Mouse (Mus musculus) right cerebral cortex, postnatal 14 days (tissue): ENCODE measurements around the gene Slu7.

Source experiments
- DNase-seq: peaks from one replicate; pipeline ENCODE4 v3.0.0; 2022

The Slu7 gene

GRCm38 (mm10) chr11:43433254-43434023, at the start of gene Slu7:
Gene Slu7, plus strand, starts transcription at chr11:43433744.
- peak; percentile 73 for DNase-seq

DNA sequence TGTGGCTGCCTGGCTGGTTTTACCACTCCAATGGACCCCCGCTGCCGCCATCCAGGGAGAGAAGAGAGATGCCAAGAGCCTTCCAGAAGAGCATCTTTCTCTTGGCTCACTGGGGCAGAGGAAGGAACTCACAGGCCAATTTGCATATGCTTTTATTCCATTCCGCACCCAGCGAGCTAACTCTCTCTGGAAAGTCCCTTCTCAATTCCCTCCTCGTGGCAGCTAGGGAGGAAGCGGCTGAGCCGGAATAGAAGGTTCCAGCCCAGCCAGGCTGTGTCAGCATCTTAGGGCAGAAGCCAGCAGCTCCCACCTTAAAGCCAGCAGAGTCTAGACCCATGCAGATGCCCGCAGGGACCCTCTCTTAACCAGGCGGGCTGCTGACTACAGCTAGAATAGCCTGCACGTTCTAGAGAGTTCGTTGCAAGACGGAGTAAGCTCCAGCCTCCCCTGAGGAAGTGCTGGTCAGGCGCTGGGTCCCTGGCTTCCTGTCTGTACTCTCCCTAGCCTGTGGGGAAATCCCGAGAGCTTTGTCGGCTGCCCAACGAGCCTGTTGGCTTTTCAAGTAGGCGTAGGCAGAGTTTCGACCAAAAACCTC, 48.4 kb upstream of the Slu7 start:
- peak; percentile 36 for DNase-seq

- DNase-seq: no peak
These were observed 47.8 kb upstream of the Slu7 start for GRCm38 (mm10) chr11:43385716-43386115.

- DNase-seq: no peak
These were observed 46.3 kb upstream of the Slu7 start for GRCm38 (mm10) chr11:43387004-43387880.

DNA sequence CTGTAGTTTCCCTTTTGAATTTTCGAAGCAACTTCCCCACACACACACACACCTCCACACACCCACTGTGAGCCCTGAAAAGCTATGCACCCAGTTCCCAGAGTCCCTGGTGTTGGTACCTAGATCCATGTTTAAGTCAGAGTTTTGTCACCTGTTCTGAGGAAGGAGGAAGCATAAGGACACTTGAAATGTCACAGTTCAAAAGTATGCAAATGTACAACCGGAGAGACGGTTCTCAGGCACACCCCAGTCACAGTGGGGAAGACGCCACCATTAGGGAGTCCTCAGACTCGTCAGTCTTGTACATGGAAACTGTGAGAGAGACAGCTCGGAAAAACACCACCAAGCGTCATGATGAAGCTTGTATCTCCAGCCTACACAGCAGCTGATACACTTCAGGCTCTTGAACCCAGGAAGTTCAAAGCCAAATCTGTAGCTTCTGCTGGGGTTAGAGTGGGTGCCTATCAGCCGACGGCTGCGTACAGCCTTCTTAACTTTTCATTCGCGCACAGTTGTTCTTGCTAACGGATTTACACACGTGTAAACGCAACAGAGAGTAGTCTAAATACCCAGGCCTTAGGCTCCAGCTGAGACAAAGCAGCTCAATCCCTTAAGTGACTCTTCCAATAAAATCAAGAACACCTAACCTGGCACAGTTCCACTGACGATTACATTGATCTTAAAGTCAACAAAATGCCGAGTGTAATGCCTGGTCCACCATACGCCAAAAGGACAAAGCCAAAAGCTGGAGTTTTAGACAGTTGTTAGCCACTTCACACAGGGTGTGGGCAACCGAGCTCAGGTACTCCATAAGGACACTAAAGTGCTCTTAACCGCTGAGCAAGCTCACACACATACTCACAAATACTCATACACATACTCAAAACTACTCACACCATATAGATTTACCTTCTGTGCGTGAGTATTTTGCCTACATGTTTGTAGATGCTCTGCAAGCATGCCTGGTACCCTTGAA, 45.1 kb upstream of the Slu7 start:
- DNase-seq: no peak

DNA sequence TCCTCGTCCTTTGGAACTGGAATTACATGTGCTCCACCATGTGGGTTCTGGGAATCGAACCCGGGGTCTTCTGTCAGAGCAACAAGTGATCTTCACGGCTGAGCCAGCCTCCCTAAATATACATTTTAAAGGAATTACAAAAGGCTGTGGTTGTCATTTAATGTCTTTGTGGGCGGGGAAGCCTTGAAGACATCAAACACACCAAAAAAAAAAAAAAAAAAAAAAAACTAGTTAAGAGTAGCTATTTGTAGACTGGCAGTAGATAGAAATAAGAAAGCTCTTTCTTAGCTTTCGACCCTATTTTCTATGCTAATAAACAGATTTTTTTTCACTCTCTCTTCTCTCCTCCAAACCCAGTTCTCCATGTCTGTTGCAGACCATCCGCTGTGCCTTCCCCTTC, 44.4 kb upstream of the Slu7 start:
- no peak for DNase-seq

- DNase-seq: no peak
These were observed 40.8 kb upstream of the Slu7 start for GRCm38 (mm10) chr11:43392757-43393156.

- DNase-seq: no peak
These were observed 40.2 kb upstream of the Slu7 start for GRCm38 (mm10) chr11:43393325-43393724.

- no peak for DNase-seq
These were observed 38.2 kb upstream of the Slu7 start for GRCm38 (mm10) chr11:43395073-43395948.

- DNase-seq: no peak
These were observed 37.3 kb upstream of the Slu7 start for GRCm38 (mm10) chr11:43396246-43396645.

DNA sequence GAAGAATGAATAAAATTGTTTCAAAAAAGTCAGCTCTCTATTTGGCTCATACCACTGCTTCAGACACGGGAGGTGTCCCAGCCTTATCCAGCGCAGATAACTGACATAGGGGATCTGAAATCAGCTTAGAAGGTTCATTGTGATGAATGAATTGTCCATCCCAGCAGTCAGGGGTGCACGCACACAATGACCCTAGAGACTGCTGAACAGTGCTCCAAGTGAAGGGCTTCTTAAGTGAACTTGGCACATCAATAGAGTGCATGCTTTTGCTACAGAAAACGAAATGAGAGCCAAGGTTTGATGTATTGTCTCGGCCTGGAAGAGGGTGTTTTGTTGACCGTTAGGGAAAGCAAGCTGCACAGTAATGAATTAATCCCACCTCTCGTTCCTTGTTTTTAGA, 36.9 kb upstream of the Slu7 start:
- DNase-seq: no peak

GRCm38 (mm10) chr11:43399297-43399696, 34.2 kb upstream of the Slu7 start:
- DNase-seq: no peak

DNA sequence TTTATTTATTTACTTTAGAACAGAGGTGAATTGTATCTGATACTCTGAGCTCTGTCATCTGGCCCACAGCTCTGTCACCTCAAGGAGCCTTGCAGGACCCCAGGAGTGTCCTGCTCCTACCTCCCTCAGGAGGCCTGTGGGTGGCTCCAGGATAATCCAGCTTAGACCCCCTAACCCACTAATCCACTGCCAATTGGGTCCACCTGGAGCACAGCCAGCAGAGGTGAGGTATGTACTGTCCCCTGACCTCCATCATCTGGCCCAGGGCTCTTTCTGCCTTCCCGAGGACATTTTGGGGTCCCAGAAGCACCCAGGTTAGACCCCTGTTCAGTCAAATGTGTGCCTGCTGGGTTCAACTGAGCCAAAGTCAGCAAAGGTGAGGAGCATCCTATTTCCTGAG, 33.4 kb upstream of the Slu7 start:
- no peak for DNase-seq

- DNase-seq: no peak
These were observed 29.3 kb upstream of the Slu7 start for GRCm38 (mm10) chr11:43404150-43404807.

DNA sequence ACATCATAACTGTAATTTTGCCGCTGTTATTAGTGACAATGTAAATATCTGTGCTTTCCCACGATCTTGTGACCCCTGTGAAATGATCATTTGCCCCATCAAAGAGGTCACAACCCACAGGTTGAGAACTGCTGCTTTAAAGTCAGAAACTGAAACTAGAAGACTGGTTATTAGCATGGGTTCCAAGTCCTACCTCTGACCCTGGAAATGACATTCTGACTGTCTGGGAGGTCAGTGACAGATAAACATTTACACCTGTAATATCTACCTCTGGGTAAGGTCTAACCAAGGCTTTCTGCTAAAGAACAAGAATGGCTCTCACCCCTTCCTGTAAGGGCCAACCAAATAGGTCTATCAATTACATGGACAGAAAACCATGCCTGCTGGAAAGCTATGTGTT, 24.7 kb upstream of the Slu7 start:
- no peak for DNase-seq

GRCm38 (mm10) chr11:43410291-43410690, 23.3 kb upstream of the Slu7 start:
- DNase-seq: no peak

DNA sequence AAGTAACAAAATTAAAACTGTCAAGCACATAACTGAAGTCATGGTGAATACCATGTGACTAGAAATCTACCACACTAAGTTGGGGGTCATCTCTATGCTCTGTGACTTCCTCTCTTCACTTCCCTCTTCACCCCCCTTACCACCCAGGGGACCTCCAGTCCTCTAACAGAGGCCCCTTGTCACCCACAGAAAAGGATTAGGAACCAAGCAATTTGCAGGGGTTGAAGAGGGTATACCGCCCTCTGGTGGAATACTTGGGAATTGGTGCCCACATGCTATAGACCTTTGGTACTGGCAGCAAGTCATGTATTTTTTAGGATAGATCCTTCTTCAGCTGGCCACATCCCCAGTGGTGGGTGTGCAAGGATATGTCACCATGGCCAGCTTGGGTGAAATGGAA, 22.1 kb upstream of the Slu7 start:
- peak; percentile 69 for DNase-seq

GRCm38 (mm10) chr11:43412771-43413451, 20.6 kb upstream of the Slu7 start:
- DNase-seq: peak; percentile 86

- no peak for DNase-seq
These were observed 16.3 kb upstream of the Slu7 start for GRCm38 (mm10) chr11:43417201-43417600.

DNA sequence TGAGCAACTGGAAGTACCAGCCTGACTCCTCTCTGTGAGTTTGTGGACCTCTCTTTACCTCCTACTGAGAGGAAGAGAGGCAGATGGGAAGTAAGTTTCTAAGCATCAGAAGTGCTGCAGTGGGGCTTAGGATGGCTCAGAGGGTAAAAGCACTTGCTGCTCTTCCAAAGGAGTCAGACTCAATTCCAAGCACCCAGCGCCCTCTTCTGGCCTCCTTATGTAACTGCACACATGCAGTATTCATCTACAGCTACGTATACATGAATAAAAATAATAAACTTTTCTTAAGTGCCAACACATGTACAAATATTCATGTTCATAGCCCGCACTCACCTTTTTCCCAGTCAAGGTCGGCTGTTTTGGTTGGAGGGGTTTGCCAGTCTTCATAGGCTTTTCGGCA, 9.2 kb upstream of the Slu7 start:
- DNase-seq: no peak
